Mouse (Mus musculus) heart, adult 10 weeks (tissue): ENCODE results near the gene 1110008P14Rik. TPM values are rescaled to one million over a fixed set of nuclear protein-coding genes. Genes with fewer than 3 reads are reported as not detected.

Experiments
- polyA plus RNA-seq: library from polyadenylated mRNA; stranded (reverse); fragments of 350-450 nt; fragmentation: Illumina TruSeq; extraction: RNeasy Lipid Tissue Mini Kit (QIAGEN cat#74804); gene quantifications from one replicate; pipeline ENCODE4 v1.2.3, GENCODE M21; 2014; ENCODE audit warnings: low read depth, low replicate concordance

1110008P14Rik gene
- 56.1 TPM for polyA plus RNA-seq

GRCm38 (mm10) chr2:32381775-32382223, at the start of gene 1110008P14Rik:
TSS of gene 1110008P14Rik (minus strand) at chr2:32381938.

GRCm38 (mm10) chr2:32395484-32395945, 13.8 kb upstream of the 1110008P14Rik start, which contains the start of gene Ptges2:
TSS of gene Ptges2 (plus strand) at chr2:32395896.

GRCm38 (mm10) chr2:32387706-32388490, 6.2 kb upstream of the 1110008P14Rik start, which contains the start of gene Lcn2:
TSS of gene Lcn2 (minus strand) at chr2:32388252.

GRCm38 (mm10) chr2:32353007-32353542, 28.7 kb downstream of the 1110008P14Rik start, which contains the start of gene Dnm1:
TSS of gene Dnm1 (minus strand) at chr2:32353338.

GRCm38 (mm10) chr2:32352151-32353006, 29.4 kb downstream of the 1110008P14Rik start, which contains the start of gene Ciz1:
TSS of gene Ciz1 (plus strand) at chr2:32352327.

Other genes with a start within 250 kb of the 1110008P14Rik start
- gene Prrc2b, start 230.9 kb downstream of the 1110008P14Rik start, polyA plus RNA-seq, result 48.3 TPM
- 14.1 TPM for gene Pomt1, start 145.3 kb downstream of the 1110008P14Rik start, polyA plus RNA-seq
- gene Uck1, start 121.8 kb downstream of the 1110008P14Rik start, polyA plus RNA-seq, result 30.1 TPM
- 65.1 TPM for gene Golga2, start 94.6 kb downstream of the 1110008P14Rik start, polyA plus RNA-seq
- gene Swi5, start 93.9 kb downstream of the 1110008P14Rik start, polyA plus RNA-seq, result 396 TPM
- gene Ciz1, start 29.6 kb downstream of the 1110008P14Rik start, polyA plus RNA-seq, result 53.9 TPM
- 7.4 TPM for gene Dnm1, start 28.6 kb downstream of the 1110008P14Rik start, polyA plus RNA-seq
- gene Lcn2, start 6.3 kb upstream of the 1110008P14Rik start, polyA plus RNA-seq, result 9.4 TPM
- 75.8 TPM for gene Ptges2, start 14.0 kb upstream of the 1110008P14Rik start, polyA plus RNA-seq
- 2.4 TPM for gene Naif1, start 68.5 kb upstream of the 1110008P14Rik start, polyA plus RNA-seq
- 7.5 TPM for gene Slc25a25, start 69.5 kb upstream of the 1110008P14Rik start, polyA plus RNA-seq
- gene Fam102a, start 153.4 kb upstream of the 1110008P14Rik start, polyA plus RNA-seq, result 7.4 TPM
- gene Dpm2, start 188.9 kb upstream of the 1110008P14Rik start, polyA plus RNA-seq, result 34.2 TPM
- gene Pip5kl1, start 192.9 kb upstream of the 1110008P14Rik start, polyA plus RNA-seq, result not detected
- not detected for gene 9430097D07Rik, start 193.7 kb upstream of the 1110008P14Rik start, polyA plus RNA-seq
- gene St6galnac4, start 205.2 kb upstream of the 1110008P14Rik start, polyA plus RNA-seq, result 19.5 TPM
- gene St6galnac6, start 217.8 kb upstream of the 1110008P14Rik start, polyA plus RNA-seq, result 110 TPM
- 526 TPM for gene Ak1, start 239.8 kb upstream of the 1110008P14Rik start, polyA plus RNA-seq